Mouse (Mus musculus): Measurements from ENCODE around the gene Rag1.
A peak's percentile ranks its signal among the peaks of the same experiment; 100 is the strongest.

The Rag1 gene

GRCm38 (mm10) chr2:101618373-101618772, 30.9 kb downstream of the Rag1 start:
- no peaks in the 10 kb centered on the region for H3K36me3 ChIP-seq (ENCODE audit: control insufficient read depth, insufficient read depth, low read length, poor library complexity, severe bottlenecking)
- H3K27me3 ChIP-seq (ENCODE audit: control insufficient read depth, insufficient read depth, low read length, poor library complexity, severe bottlenecking): peaks cover 2% of the 10 kb centered on the region
- no peak for DNase-seq (ENCODE audit: low read depth, low spot score)

GRCm38 (mm10) chr2:101615464-101616305, 33.6 kb downstream of the Rag1 start:
- Histone ChIP-seq H3K36me3 (ENCODE audit: control insufficient read depth, insufficient read depth, low read length, poor library complexity, severe bottlenecking) (no peaks in the 10 kb centered on the region), H3K27me3 (ENCODE audit: control insufficient read depth, insufficient read depth, low read length, poor library complexity, severe bottlenecking) (no peaks in the 10 kb centered on the region; the same call in 1 of the 2 replicates)
- peak; percentile 73 for DNase-seq (ENCODE audit: low read depth, low spot score)

GRCm38 (mm10) chr2:101610861-101611260, 38.4 kb downstream of the Rag1 start:
- Histone ChIP-seq H3K27me3 (ENCODE audit: control insufficient read depth, insufficient read depth, low read length, poor library complexity, severe bottlenecking) (no peaks in the 10 kb centered on the region), H3K36me3 (ENCODE audit: control insufficient read depth, insufficient read depth, low read length, poor library complexity, severe bottlenecking) (no peaks in the 10 kb centered on the region)
- DNase-seq (ENCODE audit: low read depth, low spot score): no peak

GRCm38 (mm10) chr2:101608232-101608894, 40.9 kb downstream of the Rag1 start:
- no peaks in the 10 kb centered on the region for H3K36me3 ChIP-seq (ENCODE audit: control insufficient read depth, insufficient read depth, low read length, poor library complexity, severe bottlenecking)
- DNase-seq (ENCODE audit: low read depth, low spot score): no peak
- no peaks in the 10 kb centered on the region for H3K27me3 ChIP-seq (ENCODE audit: control insufficient read depth, insufficient read depth, low read length, poor library complexity, severe bottlenecking)

- Histone ChIP-seq H3K36me3 (ENCODE audit: control insufficient read depth, insufficient read depth, low read length, poor library complexity, severe bottlenecking) (no peaks in the 10 kb centered on the region), H3K27me3 (ENCODE audit: control insufficient read depth, insufficient read depth, low read length, poor library complexity, severe bottlenecking) (no peaks in the 10 kb centered on the region)
- DNase-seq (ENCODE audit: low read depth, low spot score): no peak
Measured at GRCm38 (mm10) chr2:101603099-101603498, 46.2 kb downstream of the Rag1 start.

GRCm38 (mm10) chr2:101600703-101601102, 48.6 kb downstream of the Rag1 start:
- no peaks in the 10 kb centered on the region for H3K27me3 ChIP-seq (ENCODE audit: control insufficient read depth, insufficient read depth, low read length, poor library complexity, severe bottlenecking)
- no peaks in the 10 kb centered on the region for H3K36me3 ChIP-seq (ENCODE audit: control insufficient read depth, insufficient read depth, low read length, poor library complexity, severe bottlenecking)
- DNase-seq (ENCODE audit: low read depth, low spot score): no peak

- H3K36me3 ChIP-seq (ENCODE audit: control insufficient read depth, insufficient read depth, low read length, poor library complexity, severe bottlenecking): no peaks in the 10 kb centered on the region
- DNase-seq (ENCODE audit: low read depth, low spot score): peak; percentile 60
- no peaks in the 10 kb centered on the region for H3K27me3 ChIP-seq (ENCODE audit: control insufficient read depth, insufficient read depth, low read length, poor library complexity, severe bottlenecking)
Measured at GRCm38 (mm10) chr2:101598190-101599181, 50.8 kb downstream of the Rag1 start.

- Histone ChIP-seq H3K27me3 (ENCODE audit: control insufficient read depth, insufficient read depth, low read length, poor library complexity, severe bottlenecking) (no peaks in the 10 kb centered on the region), H3K36me3 (ENCODE audit: control insufficient read depth, insufficient read depth, low read length, poor library complexity, severe bottlenecking) (no peaks in the 10 kb centered on the region)
- peak; percentile 47 for DNase-seq (ENCODE audit: low read depth, low spot score)
Measured at GRCm38 (mm10) chr2:101597186-101597585, 52.1 kb downstream of the Rag1 start.

- no peaks in the 10 kb centered on the region for H3K36me3 ChIP-seq (ENCODE audit: control insufficient read depth, insufficient read depth, low read length, poor library complexity, severe bottlenecking)
- no peak for DNase-seq (ENCODE audit: low read depth, low spot score)
- H3K27me3 ChIP-seq (ENCODE audit: control insufficient read depth, insufficient read depth, low read length, poor library complexity, severe bottlenecking): no peaks in the 10 kb centered on the region
Measured at GRCm38 (mm10) chr2:101594681-101595080, 54.6 kb downstream of the Rag1 start.

GRCm38 (mm10) chr2:101592886-101593285, 56.4 kb downstream of the Rag1 start:
- Histone ChIP-seq H3K36me3 (ENCODE audit: control insufficient read depth, insufficient read depth, low read length, poor library complexity, severe bottlenecking) (no peaks in the 10 kb centered on the region), H3K27me3 (ENCODE audit: control insufficient read depth, insufficient read depth, low read length, poor library complexity, severe bottlenecking) (no peaks in the 10 kb centered on the region)
- no peak for DNase-seq (ENCODE audit: low read depth, low spot score)

GRCm38 (mm10) chr2:101592023-101592841, 57.1 kb downstream of the Rag1 start:
- H3K27me3 ChIP-seq (ENCODE audit: control insufficient read depth, insufficient read depth, low read length, poor library complexity, severe bottlenecking): no peaks in the 10 kb centered on the region
- no peak for DNase-seq (ENCODE audit: low read depth, low spot score)
- H3K36me3 ChIP-seq (ENCODE audit: control insufficient read depth, insufficient read depth, low read length, poor library complexity, severe bottlenecking): no peaks in the 10 kb centered on the region

- DNase-seq (ENCODE audit: low read depth, low spot score): no peak
- H3K27me3 ChIP-seq (ENCODE audit: control insufficient read depth, insufficient read depth, low read length, poor library complexity, severe bottlenecking): no peaks in the 10 kb centered on the region
Measured at GRCm38 (mm10) chr2:101591356-101591755, 57.9 kb downstream of the Rag1 start.

More at GRCm38 (mm10) chr2:101591356-101591755, 57.9 kb downstream of the Rag1 start:
- H3K36me3 ChIP-seq (ENCODE audit: control insufficient read depth, insufficient read depth, low read length, poor library complexity, severe bottlenecking): no peaks in the 10 kb centered on the region
